Mouse (Mus musculus): ENCODE measurements around the gene Fam20c.

DNA sequence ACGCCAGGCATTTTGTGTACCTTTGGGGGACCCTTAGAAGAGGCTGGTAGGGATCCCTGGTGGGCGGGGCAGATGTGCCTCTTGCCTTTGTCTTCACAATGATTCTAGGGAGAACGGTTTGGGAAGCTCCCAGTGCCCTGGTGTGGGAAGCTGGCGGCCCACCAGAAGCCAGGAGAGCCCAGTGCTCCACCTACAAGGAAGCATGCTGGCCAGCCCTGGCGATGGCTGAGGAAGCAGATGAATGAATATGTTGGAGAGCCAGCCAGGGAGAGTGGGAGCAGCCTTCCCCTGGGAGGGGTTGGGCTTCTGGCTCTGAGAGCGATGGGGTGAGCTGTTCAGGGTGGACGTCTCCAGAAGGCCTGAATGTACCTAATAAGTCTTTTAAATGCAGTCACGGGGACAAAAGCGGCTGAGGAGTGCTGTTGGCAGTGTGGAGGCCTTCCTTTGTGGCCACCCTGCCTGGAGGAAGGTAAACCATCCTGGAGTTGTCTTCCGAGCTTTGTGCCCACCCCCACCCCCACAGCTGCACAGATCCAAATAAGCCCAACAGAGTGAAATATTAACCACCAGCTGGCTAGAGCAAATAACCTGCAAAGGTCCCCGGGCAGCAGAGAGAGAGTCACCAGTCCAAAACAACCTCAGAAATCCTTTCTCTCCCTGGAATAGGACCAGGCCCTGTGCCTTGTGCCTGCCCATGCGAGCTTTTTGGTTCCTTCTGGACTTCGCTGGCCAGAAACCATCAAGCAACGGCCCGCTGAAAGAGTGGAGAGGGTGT lies 2.2 kb downstream of the Fam20c start:
- TF ChIP-seq POLR2A (IDR thresholded peaks at IDR 0.05; ENCODE audit: extremely low read depth, insufficient read depth, low read length) (no peak), CTCF (IDR thresholded peaks at IDR 0.05; ENCODE audit: extremely low read depth, insufficient read depth, low read length) (no peak)

Measured in cortical plate, adult 2 months (tissue).